Mouse (Mus musculus) liver, adult 2 months (tissue): ENCODE data around the gene Hfe.

Experiments used
- CTCF ChIP-seq: fragments of 200-500 bp; IDR thresholded peaks from 2 replicates; pipeline ENCODE4 v1.5.1; 2011; ENCODE audit warnings: low read depth, low read length, control low read depth
- POLR2A ChIP-seq: fragments of 200-500 bp; IDR thresholded peaks from 2 replicates; pipeline ENCODE4 v1.6.1; 2011; ENCODE audit warnings: low read length, control low read depth; ENCODE audit not compliant: insufficient read depth; ENCODE audit errors: extremely low read depth

GRCm38 (mm10) chr13:23706771-23707170, 3.9 kb downstream of the Hfe start:
- TF ChIP-seq CTCF (no peak), POLR2A (no peak)
